ENCODE assay signal across 12 mouse cellular contexts in the genomic region with DNA sequence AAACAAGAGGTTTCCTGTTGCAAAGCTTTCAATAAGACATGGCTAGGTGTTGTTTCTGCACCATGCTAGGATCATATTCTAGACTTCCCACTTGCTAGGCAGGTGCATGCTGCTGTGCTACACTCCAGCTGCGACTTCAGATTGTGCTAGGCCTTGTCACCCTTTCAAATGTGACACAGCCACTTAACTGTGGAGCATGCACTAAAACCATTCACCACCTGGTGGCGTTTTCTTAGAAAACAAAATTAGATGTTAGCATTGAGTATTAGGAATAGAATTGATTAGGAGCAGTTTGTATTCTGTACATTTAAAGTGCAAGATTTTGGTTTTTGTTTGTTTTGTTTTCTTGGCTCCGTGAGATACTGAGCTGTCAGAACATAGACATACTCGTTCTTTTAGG. TPM values are rescaled to one million over a fixed set of nuclear protein-coding genes. Genes with fewer than 3 reads are reported as not detected.
DNase-seq lines count a peak whose midpoint lies in the region; ATAC-seq and TF ChIP-seq lines count a peak whose summit lies in the region.
"Had no signal": no experiment of that assay in that cellular context is flagged by ENCODE, and none has a peak within 500 bp of the region (broad histone marks: within the 10 kb centered on the region; RNA-seq: fewer than 3 reads in every experiment).

No protein-coding gene starts in this region.

- H3K9ac ChIP-seq in forebrain, embryonic 14.5 days (ENCODE audit: low read length) = no peak overlapping the region
- H3K9ac ChIP-seq: forebrain, embryonic 13.5 days; hindbrain, embryonic 13.5 days; limb, embryonic 12.5 days had no signal

- 66% methylated on average over 4 of the region's 4 CpGs for WGBS in forebrain, embryonic 14.5 days
- WGBS in forebrain, embryonic 10.5 days = 71% methylated on average over 4 of the region's 4 CpGs

- no peaks in the 10 kb centered on the region for H3K36me3 ChIP-seq in forebrain, embryonic 14.5 days (ENCODE audit: control insufficient read depth, insufficient read depth, low read length)
- H3K36me3 ChIP-seq in forebrain, embryonic 10.5 days (replicated peaks) = peaks cover 12% of the 10 kb centered on the region; the same call in 1 of the 2 replicates
- H3K36me3 ChIP-seq in G1E (replicated peaks) = peaks cover 40% of the 10 kb centered on the region
- H3K36me3 ChIP-seq: hindbrain, embryonic 13.5 days; limb, embryonic 12.5 days had no signal

- no peak overlapping the region for H3K27ac ChIP-seq in forebrain, embryonic 14.5 days (ENCODE audit: low read depth, low read length)
- H3K27ac ChIP-seq in forebrain, embryonic 10.5 days = no peak overlapping the region
- H3K27ac ChIP-seq: hindbrain, embryonic 13.5 days; limb, embryonic 12.5 days had no signal

- 0 out of 2 replicates have a peak, but pooled peaks have one; percentile 3 for TF ChIP-seq CTCF in G1E (IDR thresholded peaks at IDR 0.05; ENCODE audit: low read depth, low read length)

- H3K4me2 ChIP-seq in forebrain, embryonic 14.5 days (ENCODE audit: low read length) = no peak overlapping the region
- H3K4me2 ChIP-seq: forebrain, embryonic 13.5 days; hindbrain, embryonic 13.5 days; limb, embryonic 12.5 days had no signal

- H3K4me3 ChIP-seq in forebrain, embryonic 14.5 days (ENCODE audit: low read depth, low read length) = no peak overlapping the region
- H3K4me3 ChIP-seq in forebrain, embryonic 10.5 days = no peak overlapping the region
- no peak overlapping the region for H3K4me3 ChIP-seq in G1E (ENCODE audit: low read depth, low read length)
- H3K4me3 ChIP-seq: forebrain, embryonic 13.5 days; hindbrain, embryonic 13.5 days; limb, embryonic 12.5 days had no signal

- no peaks in the 10 kb centered on the region for H3K9me3 ChIP-seq in forebrain, embryonic 14.5 days (replicated peaks; ENCODE audit: control insufficient read depth, low read length)
- H3K9me3 ChIP-seq in forebrain, embryonic 10.5 days = no peaks in the 10 kb centered on the region
- H3K9me3 ChIP-seq in G1E (replicated peaks) = no peaks in the 10 kb centered on the region
- H3K9me3 ChIP-seq: forebrain, embryonic 13.5 days; hindbrain, embryonic 13.5 days; limb, embryonic 12.5 days had no signal

- peak; percentile 14 for DNase-seq in forebrain, embryonic 14.5 days (ENCODE audit: low spot score)
- DNase-seq in forebrain, embryonic 10.5 days (ENCODE audit: extremely low spot score, low spot score) = no peak
- DNase-seq in layer of hippocampus, postnatal 10 days (ENCODE audit: low spot score in 2 of 2) = peak; percentile 40 to 44
- DNase-seq in layer of hippocampus, adult 8-10 months (ENCODE audit: low spot score in 2 of 2) = no peak
- DNase-seq in G1E (ENCODE audit: low spot score) = no peak
- peak; percentile 73 for DNase-seq in lung, postnatal 36 days
- no peak for DNase-seq in frontal cortex, postnatal 14 days (ENCODE audit: low spot score in 2 of 2)
- DNase-seq in yolk sac, embryonic 10.5 days (ENCODE audit: low spot score) = no peak
- DNase-seq: right cerebral cortex, postnatal 25 days had no signal

- ATAC-seq in forebrain, embryonic 14.5 days = no peak
- no peak for ATAC-seq in G1E (ENCODE audit: extremely low read depth, insufficient number of reproducible peaks, low FRiP score, poor library complexity, severe bottlenecking)
- ATAC-seq: forebrain, embryonic 13.5 days had no signal

- no peaks in the 10 kb centered on the region for H3K27me3 ChIP-seq in forebrain, embryonic 14.5 days (replicated peaks; ENCODE audit: control insufficient read depth, insufficient read depth, low read length)
- no peaks in the 10 kb centered on the region for H3K27me3 ChIP-seq in forebrain, embryonic 10.5 days (ENCODE audit: poor library complexity, severe bottlenecking)
- H3K27me3 ChIP-seq in G1E (ENCODE audit: insufficient read depth, low read length) = no peaks in the 10 kb centered on the region
- H3K27me3 ChIP-seq: forebrain, embryonic 13.5 days; hindbrain, embryonic 13.5 days; limb, embryonic 12.5 days had no signal

- H3K4me1 ChIP-seq in forebrain, embryonic 14.5 days (ENCODE audit: control insufficient read depth, insufficient read depth, low read length) = no peaks in the 10 kb centered on the region
- no peaks in the 10 kb centered on the region for H3K4me1 ChIP-seq in forebrain, embryonic 10.5 days
- H3K4me1 ChIP-seq in G1E (ENCODE audit: insufficient read depth, low read depth, low read length) = peaks cover 24% of the 10 kb centered on the region
- H3K4me1 ChIP-seq: limb, embryonic 12.5 days had no signal

RNA-seq across cellular contexts. Expression of a gene that starts 32.6 kb away (rescaled TPM):
- polyA plus RNA-seq in forebrain, embryonic 14.5 days (2014; fragmentation: Nextera tagmentation; extraction: Ambion mirVana) = 19.6 and 22.9 TPM in 2 replicates
- 51.0 and 51.9 TPM in 2 replicates for polyA plus RNA-seq in forebrain, embryonic 10.5 days (2016; fragmentation: Nextera tagmentation; extraction: Ambion mirVana)
- 10 to 100 TPM; 42.2 to 48.3 TPM for total RNA-seq in layer of hippocampus, postnatal 10 days (2021)
- 10 to 100 TPM; 45.2 to 52.9 (median 46.9) TPM for total RNA-seq in layer of hippocampus, adult 8-10 months (2022)
- total RNA-seq in G1E (2014; fragmentation: Nextera tagmentation) (49.4 and 66.4 TPM in 2 replicates), G1E (2017) (22.3 and 26.7 TPM in 2 replicates)
- polyA plus RNA-seq in G1E (2012) = 58.4 and 62.3 TPM in 2 replicates

RNA-seq across cellular contexts. Expression of a gene that starts 50.3 kb away (rescaled TPM):
- polyA plus RNA-seq in forebrain, embryonic 14.5 days (2014; fragmentation: Nextera tagmentation; extraction: Ambion mirVana) = 32.0 and 33.4 TPM in 2 replicates
- 104 and 110 TPM in 2 replicates for polyA plus RNA-seq in forebrain, embryonic 10.5 days (2016; fragmentation: Nextera tagmentation; extraction: Ambion mirVana)
- total RNA-seq in layer of hippocampus, postnatal 10 days (2021) = 10 to 100 TPM; 18.9 to 23.4 TPM
- total RNA-seq in layer of hippocampus, adult 8-10 months (2022) = 10 to 100 TPM; 22.7 to 25.3 (median 23.5) TPM
- total RNA-seq in G1E (2014; fragmentation: Nextera tagmentation) (62.5 and 65.4 TPM in 2 replicates), G1E (2017) (68.8 and 70.3 TPM in 2 replicates)
- polyA plus RNA-seq in G1E (2012) = 18.7 and 26.2 TPM in 2 replicates

Comparison
In these comparisons a context has a peak if more than half of its experiments do, and no peak if none do; other contexts are left out.
1. DNase-seq: peak in forebrain, embryonic 14.5 days (single experiment), layer of hippocampus, postnatal 10 days (2 of 2) and lung, postnatal 36 days (single experiment); none in forebrain, embryonic 10.5 days (single experiment), layer of hippocampus, adult 8-10 months (0 of 2), G1E (single experiment), frontal cortex, postnatal 14 days (0 of 2) and yolk sac, embryonic 10.5 days (single experiment).